Mouse (Mus musculus): ENCODE results near the gene Tmem136. TPM values are rescaled to one million over a fixed set of nuclear protein-coding genes. Genes with fewer than 3 reads are reported as not detected.

Gene Tmem136
- polyA plus RNA-seq, 1 experiment from 2014 or later, result 11.8 TPM

DNA sequence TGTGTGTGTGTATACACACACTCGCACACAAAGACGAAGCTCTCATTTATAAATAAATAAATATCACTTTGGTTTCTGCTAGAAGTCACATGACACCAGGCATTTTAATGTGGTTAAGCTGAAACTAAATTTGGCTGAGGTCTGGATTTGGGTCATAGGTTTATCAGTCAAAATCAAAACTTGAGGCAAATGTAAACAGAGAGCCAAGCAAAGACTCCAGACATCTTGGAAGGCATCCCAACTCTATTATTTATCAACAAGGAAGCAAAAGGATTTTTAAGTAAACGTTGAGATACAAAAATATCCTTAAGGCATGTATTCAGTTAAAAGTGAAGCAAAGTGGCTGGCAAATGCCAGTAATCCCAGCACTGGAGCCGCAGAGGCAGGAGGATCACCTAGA is 1.5 kb downstream of the Tmem136 start:
- Histone ChIP-seq H3K9me3 (ENCODE audit: control insufficient read depth, low read length) (no peaks in the 10 kb centered on the region), H3K9ac (replicated peaks; ENCODE audit: low read depth, low read length) (no peak overlapping the region), H3K36me3 (ENCODE audit: control insufficient read depth, insufficient read depth, low read length) (peaks cover 9% of the 10 kb centered on the region), H3K27me3 (ENCODE audit: control insufficient read depth, insufficient read depth, low read length) (no peaks in the 10 kb centered on the region), H3K4me2 (ENCODE audit: low read depth, low read length) (no peak overlapping the region), H3K4me1 (ENCODE audit: control insufficient read depth, insufficient read depth, low read length) (0 out of 2 replicates have a peak, but pooled peaks cover 3% of the 10 kb centered on the region), H3K4me3 (ENCODE audit: low read depth, low read length) (no peak overlapping the region), H3K27ac (ENCODE audit: low read depth, low read length) (no peak overlapping the region)
- WGBS, result 96% methylated on average over 4 of the region's 4 CpGs
- no peak for ATAC-seq (ENCODE audit: low read depth)

DNA sequence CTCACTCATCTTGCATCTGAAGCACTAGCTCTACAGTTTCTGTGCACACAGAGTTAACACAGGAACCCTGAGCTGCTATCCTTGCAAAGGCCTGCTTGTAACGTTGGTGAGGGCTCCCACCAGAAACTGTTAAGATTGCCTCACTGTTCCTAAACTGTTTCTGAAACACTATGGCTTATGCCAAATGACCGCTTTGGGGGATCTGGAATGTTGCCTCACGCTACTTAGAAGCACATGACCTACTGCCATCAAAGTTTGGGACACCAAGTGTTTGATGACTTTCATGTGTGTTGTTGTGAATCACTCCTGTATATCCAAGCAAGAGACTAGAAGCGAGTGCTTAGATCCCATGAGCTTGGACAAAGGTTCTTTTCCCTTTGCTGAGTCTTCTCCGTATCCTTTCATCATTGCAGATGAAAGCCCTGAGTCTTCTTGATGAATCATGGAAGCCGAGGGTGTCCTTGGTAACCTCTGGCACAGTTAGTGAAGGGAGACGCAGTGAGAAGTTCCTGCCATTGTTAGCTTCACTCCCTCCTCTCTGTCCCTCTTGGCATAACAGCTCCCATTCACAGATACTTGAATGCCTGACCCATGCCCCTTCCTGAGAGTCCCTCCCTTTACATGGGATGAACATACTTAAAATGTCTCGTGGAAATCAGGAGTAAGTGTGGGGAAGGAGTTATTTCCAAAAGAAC is 5.9 kb downstream of the Tmem136 start:
- H3K9ac ChIP-seq (replicated peaks; ENCODE audit: low read depth, low read length), result no peak overlapping the region
- 86% methylated on average over 8 of the region's 8 CpGs for WGBS
- 0 out of 2 replicates have a peak, but pooled peaks cover 4% of the 10 kb centered on the region for H3K4me1 ChIP-seq (ENCODE audit: control insufficient read depth, insufficient read depth, low read length)
- peaks cover 9% of the 10 kb centered on the region for H3K36me3 ChIP-seq (ENCODE audit: control insufficient read depth, insufficient read depth, low read length)
- H3K4me2 ChIP-seq (ENCODE audit: low read depth, low read length), result no peak overlapping the region
- H3K9me3 ChIP-seq (ENCODE audit: control insufficient read depth, low read length), result no peaks in the 10 kb centered on the region
- H3K27ac ChIP-seq (ENCODE audit: low read depth, low read length), result no peak overlapping the region
- ATAC-seq (ENCODE audit: low read depth), result no peak
- no peak overlapping the region for H3K4me3 ChIP-seq (ENCODE audit: low read depth, low read length)
- no peaks in the 10 kb centered on the region for H3K27me3 ChIP-seq (ENCODE audit: control insufficient read depth, insufficient read depth, low read length)

DNA sequence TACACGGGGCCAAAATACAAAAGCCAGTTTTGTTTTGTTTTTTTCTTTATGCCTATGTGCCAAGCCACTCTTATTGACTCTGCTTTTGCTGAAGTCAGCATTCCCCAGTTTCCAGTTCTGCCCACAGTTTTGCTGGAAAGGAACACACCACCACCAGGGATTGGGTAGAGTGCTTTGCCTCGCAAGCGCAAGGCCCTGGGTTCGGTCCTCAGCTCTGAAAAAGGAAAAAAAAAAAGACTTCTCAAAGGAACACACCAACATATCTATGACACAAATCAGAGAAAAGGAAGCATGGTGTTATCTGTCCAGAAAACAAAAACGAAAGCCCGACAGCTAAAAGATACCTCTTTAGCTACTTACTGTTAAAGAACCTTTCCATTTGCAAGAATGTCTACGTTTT is 7.2 kb downstream of the Tmem136 start:
- Histone ChIP-seq H3K4me1 (ENCODE audit: control insufficient read depth, insufficient read depth, low read length) (peaks cover 9% of the 10 kb centered on the region; the same call in 1 of the 2 replicates), H3K27ac (ENCODE audit: low read depth, low read length) (no peak overlapping the region), H3K9me3 (ENCODE audit: control insufficient read depth, low read length) (no peaks in the 10 kb centered on the region), H3K9ac (replicated peaks; ENCODE audit: low read depth, low read length) (no peak overlapping the region), H3K27me3 (ENCODE audit: control insufficient read depth, insufficient read depth, low read length) (no peaks in the 10 kb centered on the region), H3K36me3 (ENCODE audit: control insufficient read depth, insufficient read depth, low read length) (peaks cover 9% of the 10 kb centered on the region), H3K4me3 (ENCODE audit: low read depth, low read length) (no peak overlapping the region), H3K4me2 (ENCODE audit: low read depth, low read length) (no peak overlapping the region)
- ATAC-seq (ENCODE audit: low read depth), result no peak
- 92% methylated on average over 7 of the region's 7 CpGs for WGBS

DNA sequence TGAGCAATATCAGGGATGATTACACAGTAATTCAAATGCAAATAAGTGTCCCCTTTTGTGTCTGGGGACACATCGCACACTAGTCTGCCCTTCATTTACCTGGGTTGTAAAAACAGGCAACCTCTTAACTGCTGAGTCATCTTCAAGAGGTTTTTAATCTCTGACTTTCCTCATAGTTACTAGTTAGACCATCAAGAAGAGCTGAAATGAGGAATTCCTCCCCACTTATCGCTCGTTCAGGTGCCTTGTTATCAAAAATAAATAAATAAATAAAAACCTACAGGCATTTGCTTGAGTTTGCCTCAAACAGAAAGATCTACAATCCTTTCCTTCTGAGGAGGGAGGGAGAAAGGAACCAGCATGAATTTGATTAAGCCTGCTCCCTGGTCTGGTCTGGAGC is 7.6 kb downstream of the Tmem136 start:
- 89% methylated on average over 3 of the region's 3 CpGs for WGBS
- Histone ChIP-seq H3K9ac (replicated peaks; ENCODE audit: low read depth, low read length) (no peak overlapping the region), H3K4me3 (ENCODE audit: low read depth, low read length) (no peak overlapping the region), H3K4me2 (ENCODE audit: low read depth, low read length) (no peak overlapping the region), H3K27ac (ENCODE audit: low read depth, low read length) (no peak overlapping the region), H3K9me3 (ENCODE audit: control insufficient read depth, low read length) (no peaks in the 10 kb centered on the region), H3K27me3 (ENCODE audit: control insufficient read depth, insufficient read depth, low read length) (no peaks in the 10 kb centered on the region), H3K4me1 (ENCODE audit: control insufficient read depth, insufficient read depth, low read length) (peaks cover 13% of the 10 kb centered on the region), H3K36me3 (ENCODE audit: control insufficient read depth, insufficient read depth, low read length) (peaks cover 9% of the 10 kb centered on the region)
- ATAC-seq (ENCODE audit: low read depth), result no peak

DNA sequence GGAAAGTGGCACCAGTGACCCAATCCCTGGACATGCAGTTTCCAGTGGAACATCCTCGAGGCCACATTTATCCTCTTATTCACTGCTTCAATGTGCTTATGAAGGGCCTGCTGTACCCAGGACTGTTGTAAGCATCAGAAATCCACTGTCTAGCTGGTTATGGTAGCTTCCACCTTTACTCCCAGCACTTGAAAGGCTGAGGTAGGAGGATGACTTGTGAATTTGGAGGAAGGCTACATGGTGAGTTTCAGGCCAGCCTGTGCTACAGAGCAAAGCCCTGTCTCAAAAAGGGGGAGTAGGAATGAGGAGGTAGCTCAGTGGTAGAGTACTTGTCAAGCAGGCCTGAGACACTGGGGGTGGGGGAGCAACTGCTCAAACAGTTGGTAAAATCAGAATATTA is 8.3 kb downstream of the Tmem136 start:
- no peaks in the 10 kb centered on the region for H3K9me3 ChIP-seq (ENCODE audit: control insufficient read depth, low read length)
- no peaks in the 10 kb centered on the region for H3K27me3 ChIP-seq (ENCODE audit: control insufficient read depth, insufficient read depth, low read length)
- WGBS, result 90% methylated on average over 1 of the region's 1 CpGs
- no peak overlapping the region for H3K4me3 ChIP-seq (ENCODE audit: low read depth, low read length)
- ATAC-seq (ENCODE audit: low read depth), result no peak
- no peak overlapping the region for H3K4me2 ChIP-seq (ENCODE audit: low read depth, low read length)
- H3K36me3 ChIP-seq (ENCODE audit: control insufficient read depth, insufficient read depth, low read length), result peaks cover 9% of the 10 kb centered on the region
- H3K9ac ChIP-seq (replicated peaks; ENCODE audit: low read depth, low read length), result no peak overlapping the region
- H3K4me1 ChIP-seq (ENCODE audit: control insufficient read depth, insufficient read depth, low read length), result peaks cover 19% of the 10 kb centered on the region
- H3K27ac ChIP-seq (ENCODE audit: low read depth, low read length), result no peak overlapping the region

DNA sequence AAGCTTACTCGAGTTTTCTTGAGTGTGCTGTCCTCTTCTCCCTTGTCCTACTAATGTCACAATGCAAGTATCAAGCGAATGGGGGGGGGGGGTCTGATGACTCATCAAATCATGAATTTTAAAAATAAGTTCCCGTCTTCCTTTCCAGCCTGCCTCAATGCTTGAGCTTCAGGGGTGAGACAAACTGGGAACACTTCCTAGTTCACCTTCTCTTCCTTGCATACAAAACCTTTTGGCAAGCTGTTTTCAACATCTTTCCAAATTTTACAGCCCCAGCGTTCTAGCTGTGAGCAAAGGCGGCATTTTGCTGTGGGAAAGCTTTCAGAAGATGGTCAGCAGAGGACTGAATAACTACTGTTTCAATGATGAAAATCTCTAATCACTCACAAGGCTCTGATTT is 8.8 kb downstream of the Tmem136 start:
- H3K27ac ChIP-seq (ENCODE audit: low read depth, low read length), result no peak overlapping the region
- H3K4me2 ChIP-seq (ENCODE audit: low read depth, low read length), result no peak overlapping the region
- peaks cover 22% of the 10 kb centered on the region for H3K4me1 ChIP-seq (ENCODE audit: control insufficient read depth, insufficient read depth, low read length)
- no peak overlapping the region for H3K4me3 ChIP-seq (ENCODE audit: low read depth, low read length)
- no peak for ATAC-seq (ENCODE audit: low read depth)
- 65% methylated on average over 5 of the region's 5 CpGs for WGBS
- H3K27me3 ChIP-seq (ENCODE audit: control insufficient read depth, insufficient read depth, low read length), result no peaks in the 10 kb centered on the region
- H3K9me3 ChIP-seq (ENCODE audit: control insufficient read depth, low read length), result no peaks in the 10 kb centered on the region
- H3K36me3 ChIP-seq (ENCODE audit: control insufficient read depth, insufficient read depth, low read length), result peaks cover 9% of the 10 kb centered on the region
- H3K9ac ChIP-seq (replicated peaks; ENCODE audit: low read depth, low read length), result no peak overlapping the region

DNA sequence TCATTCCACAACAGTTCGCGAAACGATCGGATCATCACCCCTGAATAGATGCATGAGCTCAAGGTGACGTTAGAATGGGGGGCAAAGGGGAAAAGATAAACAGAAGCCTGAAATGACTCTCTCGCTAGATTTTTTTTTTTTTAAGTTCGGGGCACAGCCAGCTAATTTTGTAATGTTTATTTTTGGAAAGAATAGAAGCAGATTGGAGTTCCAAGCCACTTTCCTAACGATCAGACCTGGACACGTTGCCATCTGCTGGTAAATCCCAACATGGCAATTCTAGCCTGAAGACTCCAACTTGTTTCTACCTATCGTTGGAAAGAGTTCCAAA is 9.2 kb downstream of the Tmem136 start, which contains the start of gene Arhgef12:
TSS of gene Arhgef12 (minus strand) at position 53 of the 331 bp plus-strand sequence.
- Histone ChIP-seq H3K4me1 (ENCODE audit: control insufficient read depth, insufficient read depth, low read length) (peaks cover 22% of the 10 kb centered on the region), H3K27me3 (ENCODE audit: control insufficient read depth, insufficient read depth, low read length) (no peaks in the 10 kb centered on the region), H3K9ac (replicated peaks; ENCODE audit: low read depth, low read length) (peak within 1 kb of the TSS; percentile 91), H3K4me3 (ENCODE audit: low read depth, low read length) (peak within 1 kb of the TSS; percentile 89), H3K9me3 (ENCODE audit: control insufficient read depth, low read length) (no peaks in the 10 kb centered on the region), H3K4me2 (ENCODE audit: low read depth, low read length) (peak within 1 kb of the TSS; percentile 93), H3K36me3 (ENCODE audit: control insufficient read depth, insufficient read depth, low read length) (peaks cover 9% of the 10 kb centered on the region), H3K27ac (ENCODE audit: low read depth, low read length) (no peak within 1 kb of the TSS)
- ATAC-seq (ENCODE audit: low read depth), result no peak
- WGBS, result 36% methylated on average over 10 of the region's 10 CpGs

DNA sequence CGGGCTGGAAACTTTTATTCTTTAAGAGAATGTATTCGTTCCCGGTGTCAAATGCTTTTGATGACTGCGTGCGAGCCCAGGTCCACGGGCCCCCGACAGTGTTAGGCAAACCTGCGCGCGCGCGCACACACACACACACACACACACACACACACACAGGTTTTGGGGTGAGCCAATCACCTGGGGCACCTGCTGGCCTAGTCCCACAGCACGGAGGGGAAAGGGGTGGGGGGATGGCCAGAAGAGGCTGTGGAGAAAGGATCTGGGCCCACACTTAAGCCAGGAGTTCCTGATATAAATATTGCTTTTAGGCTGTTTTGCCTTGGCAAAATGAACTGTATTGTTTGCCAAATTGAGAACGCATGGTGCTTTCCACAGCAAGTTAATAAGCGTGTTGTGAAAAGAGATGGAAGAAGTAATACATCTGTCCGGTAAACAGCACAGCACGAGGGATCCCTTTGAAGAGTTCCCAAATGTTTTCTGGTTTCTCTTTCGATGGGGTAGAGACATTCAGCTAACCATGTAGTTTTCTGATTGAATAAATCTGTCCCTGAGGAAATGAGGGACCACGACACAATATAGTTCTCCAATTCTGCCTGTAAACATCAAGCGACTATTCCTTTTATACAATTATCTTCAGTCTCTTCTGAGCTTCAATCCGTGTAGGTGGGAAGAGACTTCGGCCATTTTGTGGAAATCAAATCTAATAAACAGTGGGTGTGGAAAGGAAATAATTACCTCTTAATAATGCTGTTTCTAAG is 9.8 kb downstream of the Tmem136 start:
- peaks cover 22% of the 10 kb centered on the region for H3K4me1 ChIP-seq (ENCODE audit: control insufficient read depth, insufficient read depth, low read length)
- 21% methylated on average over 22 of the region's 22 CpGs for WGBS
- ATAC-seq (ENCODE audit: low read depth), result peak; percentile 36

DNA sequence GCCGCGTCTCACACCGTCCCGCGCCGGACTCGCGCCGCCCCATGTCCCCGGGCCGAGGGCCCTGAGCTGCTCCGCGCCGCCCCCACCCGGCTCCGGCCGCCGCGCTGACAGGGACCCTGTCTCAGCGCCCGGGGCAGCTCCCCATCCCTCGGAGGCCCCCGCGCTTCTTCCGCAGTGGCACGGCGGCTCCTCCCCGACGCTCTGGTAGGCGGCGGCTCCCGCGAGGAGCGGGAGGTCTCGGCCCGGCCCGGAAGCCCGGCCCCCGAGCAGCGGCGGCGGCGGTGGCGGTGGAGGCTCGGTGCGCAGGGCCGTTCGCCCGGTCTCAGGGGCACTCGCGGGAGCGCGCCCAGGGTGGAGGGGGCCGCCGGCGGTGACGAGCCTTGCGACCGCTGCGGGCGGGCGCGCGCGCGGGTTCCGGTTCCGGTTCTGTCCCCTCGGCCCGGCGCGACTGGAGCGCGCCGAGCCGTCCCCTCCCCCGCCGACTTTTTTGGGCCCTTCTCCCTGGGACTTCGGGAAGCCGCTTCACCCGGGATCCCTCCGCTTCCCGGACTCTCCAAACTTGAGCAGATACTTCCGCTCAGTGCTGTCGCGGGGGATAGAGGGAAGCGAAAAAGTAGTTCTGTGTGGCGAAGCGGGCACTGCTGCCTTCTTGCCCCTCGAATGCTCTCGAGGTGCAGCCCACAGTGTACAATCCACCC is 10.6 kb downstream of the Tmem136 start:
- ATAC-seq (ENCODE audit: low read depth), result peak; percentile 89
- Histone ChIP-seq H3K36me3 (ENCODE audit: control insufficient read depth, insufficient read depth, low read length) (peaks cover 2% of the 10 kb centered on the region), H3K9ac (replicated peaks; ENCODE audit: low read depth, low read length) (peak overlapping the region; percentile 91), H3K4me1 (ENCODE audit: control insufficient read depth, insufficient read depth, low read length) (peaks cover 22% of the 10 kb centered on the region), H3K27me3 (ENCODE audit: control insufficient read depth, insufficient read depth, low read length) (no peaks in the 10 kb centered on the region), H3K27ac (ENCODE audit: low read depth, low read length) (peak overlapping the region; percentile 88), H3K4me2 (ENCODE audit: low read depth, low read length) (peak overlapping the region; percentile 93), H3K9me3 (ENCODE audit: control insufficient read depth, low read length) (no peaks in the 10 kb centered on the region), H3K4me3 (ENCODE audit: low read depth, low read length) (peak overlapping the region; percentile 89)
- WGBS, result under 1% methylated on average over 81 of the region's 91 CpGs

More for the DNA sequence above, 9.8 kb downstream of the Tmem136 start:
- Histone ChIP-seq H3K27me3 (ENCODE audit: control insufficient read depth, insufficient read depth, low read length) (no peaks in the 10 kb centered on the region), H3K4me3 (ENCODE audit: low read depth, low read length) (peak overlapping the region; percentile 89), H3K4me2 (ENCODE audit: low read depth, low read length) (peak overlapping the region; percentile 93), H3K9ac (replicated peaks; ENCODE audit: low read depth, low read length) (no peak overlapping the region), H3K27ac (ENCODE audit: low read depth, low read length) (no peak overlapping the region), H3K9me3 (ENCODE audit: control insufficient read depth, low read length) (no peaks in the 10 kb centered on the region), H3K36me3 (ENCODE audit: control insufficient read depth, insufficient read depth, low read length) (peaks cover 9% of the 10 kb centered on the region)

Data from neural tube, embryonic 14.5 days (tissue).